Mouse (Mus musculus) CH12.LX (cell line): Measurements from ENCODE around the gene Dnm1.
"Not testable (repeated sequence)": the region's sequence is repeated elsewhere in the genome, so short reads cannot be mapped to it uniquely, and the experiment has no call there.

Experiments used
- CHD1 ChIP-seq: IDR thresholded peaks from 2 replicates; pipeline ENCODE4 v1.6.1; 2012; ENCODE audit warnings: low read depth, low read length, improper control_type of control experiment, inconsistent platforms
- CTCF ChIP-seq, 2 experiments: IDR thresholded peaks in 1 of 2; conservative IDR thresholded peaks in 1 of 2; 2 replicates each; pipeline ENCODE4 v1.5.1; 2011 to 2012; ENCODE audit warnings: low read depth in 2 of 2, low read length in 2 of 2, improper control_type of control experiment in 1 of 2, inconsistent platforms in 1 of 2, mild to moderate bottlenecking in 1 of 2, moderate library complexity in 1 of 2
- E2F4 ChIP-seq: IDR thresholded peaks from 2 replicates; pipeline ENCODE4 v1.6.1; 2011; ENCODE audit warnings: low read depth, low read length, improper control_type of control experiment; ENCODE audit not compliant: insufficient replicate concordance
- ELF1 ChIP-seq: IDR thresholded peaks from 2 replicates; pipeline ENCODE4 v1.6.1; 2014; ENCODE audit warnings: low read depth, mild to moderate bottlenecking, inconsistent platforms, low read length, improper control_type of control experiment
- POLR2A ChIP-seq: IDR thresholded peaks from 2 replicates; pipeline ENCODE4 v1.6.1; 2011; ENCODE audit warnings: low read depth, mild to moderate bottlenecking, improper control_type of control experiment, low read length
- POLR2AphosphoS2 ChIP-seq: IDR thresholded peaks from 2 replicates; pipeline ENCODE4 v1.6.1; 2011; ENCODE audit warnings: low read depth, low read length, improper control_type of control experiment
- USF1 ChIP-seq: IDR thresholded peaks from 2 replicates; pipeline ENCODE4 v1.6.1; 2014; ENCODE audit warnings: low read depth, mild to moderate bottlenecking, inconsistent platforms, low read length, improper control_type of control experiment
- ZC3H11A ChIP-seq: IDR thresholded peaks from 2 replicates; pipeline ENCODE4 v1.6.1; 2012; ENCODE audit warnings: low read depth, mild to moderate bottlenecking, inconsistent platforms, low read length, improper control_type of control experiment

- not testable (repeated sequence) for TF ChIP-seq CTCF (conservative IDR thresholded peaks at IDR 0.05 in 1 of 2, IDR thresholded peaks at IDR 0.05 in 1 of 2; ENCODE audit: low read depth in 2 of 2, low read length in 2 of 2); USF1; ELF1; E2F4; CHD1; POLR2A; ZC3H11A; POLR2AphosphoS2
Measured at GRCm38 (mm10) chr2:32295842-32296241, 57.3 kb downstream of the Dnm1 start.
